Mouse (Mus musculus) CD8-positive naive resting alpha-beta T cell, adult 2 months (primary cell): Measurements from ENCODE around the gene Ablim1.

Source experiments
- DNase-seq, 2 experiments: peaks; one replicate each; pipeline ENCODE4 v3.0.0; 2022; ENCODE audit warnings: low read depth in 2 of 2, low spot score in 2 of 2

Ablim1 gene

GRCm38 (mm10) chr19:57193958-57194357, 120.8 kb downstream of the Ablim1 start:
- DNase-seq, result no peak

- DNase-seq, result no peak
Measured at GRCm38 (mm10) chr19:57193382-57193781, 121.3 kb downstream of the Ablim1 start.

GRCm38 (mm10) chr19:57191109-57191508, 123.6 kb downstream of the Ablim1 start:
- DNase-seq, result no peak

GRCm38 (mm10) chr19:57189427-57189826, 125.3 kb downstream of the Ablim1 start:
- no peak for DNase-seq

GRCm38 (mm10) chr19:57188553-57188952, 126.2 kb downstream of the Ablim1 start:
- no peak for DNase-seq

- DNase-seq, result no peak
Measured at GRCm38 (mm10) chr19:57185021-57185420, 129.7 kb downstream of the Ablim1 start.

GRCm38 (mm10) chr19:57182938-57183720, 131.6 kb downstream of the Ablim1 start:
- no peak for DNase-seq

GRCm38 (mm10) chr19:57181852-57182528, 132.7 kb downstream of the Ablim1 start:
- DNase-seq, result no peak

GRCm38 (mm10) chr19:57181317-57181716, 133.4 kb downstream of the Ablim1 start:
- no peak for DNase-seq

- no peak for DNase-seq
Measured at GRCm38 (mm10) chr19:57180908-57181307, 133.8 kb downstream of the Ablim1 start.

- no peak for DNase-seq
Measured at GRCm38 (mm10) chr19:57180333-57180732, 134.4 kb downstream of the Ablim1 start.

GRCm38 (mm10) chr19:57179269-57179668, 135.4 kb downstream of the Ablim1 start:
- no peak for DNase-seq

- DNase-seq, result no peak
Measured at GRCm38 (mm10) chr19:57177334-57177733, 137.4 kb downstream of the Ablim1 start.

GRCm38 (mm10) chr19:57175077-57175476, 139.6 kb downstream of the Ablim1 start:
- DNase-seq, result no peak

- DNase-seq, result no peak
Measured at GRCm38 (mm10) chr19:57174541-57174940, 140.2 kb downstream of the Ablim1 start.

- no peak for DNase-seq
Measured at GRCm38 (mm10) chr19:57174045-57174444, 140.7 kb downstream of the Ablim1 start.

- no peak for DNase-seq
Measured at GRCm38 (mm10) chr19:57172321-57172720, 142.4 kb downstream of the Ablim1 start.

- no peak for DNase-seq
Measured at GRCm38 (mm10) chr19:57170880-57171279, 143.8 kb downstream of the Ablim1 start.

- no peak for DNase-seq
Measured at GRCm38 (mm10) chr19:57169485-57169884, 145.2 kb downstream of the Ablim1 start.

- no peak for DNase-seq
Measured at GRCm38 (mm10) chr19:57167721-57168120, 147.0 kb downstream of the Ablim1 start.

- DNase-seq, result no peak
Measured at GRCm38 (mm10) chr19:57164882-57165281, 149.8 kb downstream of the Ablim1 start.

GRCm38 (mm10) chr19:57163315-57163714, 151.4 kb downstream of the Ablim1 start:
- no peak for DNase-seq
